Mouse (Mus musculus) frontal cortex, postnatal 25 days (tissue): ENCODE data around the gene Smim5.

Source experiments
- DNase-seq, 2 experiments: peaks; one replicate each; pipeline ENCODE4 v3.0.0; 2022; ENCODE audit warnings: low spot score in 2 of 2

Gene Smim5

DNA sequence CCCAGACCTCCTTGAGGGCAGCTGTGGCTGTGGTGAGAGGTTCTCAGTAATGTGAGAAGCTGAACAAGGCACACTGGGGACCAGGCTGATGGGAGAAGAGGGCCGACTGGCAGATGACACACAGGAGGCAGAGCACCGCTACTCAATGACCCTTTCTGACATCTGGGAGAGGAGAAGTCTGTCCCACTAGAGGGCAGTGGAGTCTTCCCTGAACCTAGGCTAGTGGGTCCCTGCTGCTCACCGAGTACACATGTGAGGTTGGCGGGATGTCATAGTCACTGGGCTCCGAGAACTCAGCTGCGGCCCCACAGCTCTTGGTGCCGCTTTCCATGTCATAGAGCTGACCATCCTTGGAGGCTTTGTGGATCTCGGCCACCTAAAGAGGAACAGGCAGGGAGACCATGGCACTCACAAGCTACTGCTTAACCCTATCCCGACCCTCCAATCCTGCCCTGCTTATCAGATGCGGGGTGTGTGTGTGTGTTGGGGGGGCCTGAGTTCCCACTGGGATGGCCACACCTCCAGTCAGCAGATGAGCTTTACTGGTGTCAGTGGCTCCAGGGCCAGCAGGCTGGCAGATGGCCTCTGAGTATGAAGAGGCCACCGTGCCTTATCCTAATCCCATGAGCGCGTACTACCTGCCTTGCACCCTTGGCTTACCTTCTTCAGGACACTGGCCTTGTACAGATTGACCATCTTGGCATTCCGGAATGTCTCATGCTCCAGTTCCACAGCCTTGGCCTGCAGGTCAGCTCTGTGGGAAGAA lies 4.8 kb upstream of the Smim5 start:
- no peak for DNase-seq

DNA sequence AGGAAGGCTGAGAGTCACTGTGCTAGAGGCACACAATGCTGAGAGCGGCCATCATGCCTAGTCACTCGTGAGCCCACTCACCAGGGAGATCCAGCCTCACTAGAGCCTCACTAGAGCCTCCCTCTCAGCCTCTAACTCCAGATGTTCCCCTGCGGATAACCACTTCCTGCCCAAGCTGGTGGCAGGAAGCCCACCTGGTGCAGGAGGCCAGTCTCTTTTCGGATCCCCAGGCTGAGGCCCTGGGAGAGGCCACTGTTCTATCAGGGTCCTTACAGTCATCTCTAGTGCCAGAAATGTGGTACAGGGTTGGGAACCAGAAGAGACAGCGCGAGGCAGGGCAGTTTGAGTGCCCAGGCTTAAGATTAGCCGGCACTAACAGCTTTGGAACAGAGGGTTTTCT lies 1.3 kb upstream of the Smim5 start:
- no peak for DNase-seq

DNA sequence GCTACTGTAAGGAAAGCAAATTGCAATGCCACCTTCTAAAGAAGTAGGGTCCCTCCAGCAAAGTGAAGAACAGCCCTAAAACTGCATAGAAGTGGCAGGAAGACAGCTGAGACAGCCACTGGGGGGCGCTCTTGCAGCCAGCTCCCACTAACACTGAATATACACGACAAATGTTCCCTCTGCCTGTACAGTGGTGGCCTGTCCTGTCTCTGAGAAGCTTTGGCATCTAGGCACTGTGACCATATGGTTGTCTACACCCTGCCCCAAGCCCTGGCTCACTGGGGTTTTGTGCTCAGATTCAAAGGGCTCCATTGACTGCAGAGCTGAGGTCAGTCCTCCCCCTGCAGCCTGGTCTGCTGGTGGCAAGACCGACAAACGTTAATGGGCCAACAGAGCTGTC lies 880 bp upstream of the Smim5 start:
- DNase-seq: peak in 1 of 2 experiments; percentile 8

DNA sequence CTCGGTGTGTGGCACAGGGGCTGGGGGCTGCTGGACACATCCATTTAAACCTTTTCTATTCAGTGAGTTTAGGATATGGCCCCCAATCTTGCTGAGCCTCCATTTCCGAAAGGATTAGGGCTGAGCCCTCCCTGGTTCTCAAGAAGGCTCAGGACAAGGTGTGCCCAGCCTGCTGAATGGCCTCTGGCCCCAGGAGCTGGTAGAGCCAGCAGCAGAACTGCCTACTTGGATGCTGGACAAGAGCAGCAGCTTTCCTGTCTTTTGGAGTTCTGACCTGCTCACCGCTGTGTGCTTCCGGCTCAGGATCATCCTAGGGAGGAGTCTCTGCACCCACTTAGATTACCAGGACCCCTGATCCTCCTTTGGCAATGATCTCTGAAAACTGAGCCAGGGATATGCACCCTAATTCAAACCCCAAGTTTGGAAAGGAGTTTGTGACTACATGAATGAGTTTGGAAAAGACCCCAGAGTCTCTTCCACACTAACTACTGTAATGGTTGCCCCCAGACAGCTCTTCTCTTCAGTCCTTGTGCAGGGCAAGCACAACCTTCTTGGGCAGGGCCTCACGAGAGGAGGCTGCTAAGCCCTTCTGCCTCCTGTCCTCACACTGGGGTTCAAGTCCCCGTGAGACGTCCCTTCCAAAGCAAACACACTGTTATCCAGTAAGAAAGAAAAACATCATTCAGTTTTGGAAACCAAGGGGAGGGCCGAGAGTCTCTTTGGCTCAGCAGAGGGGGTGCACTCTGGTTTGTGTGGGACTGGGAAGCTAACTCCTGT lies 983 bp downstream of the Smim5 start:
- DNase-seq: no peak

DNA sequence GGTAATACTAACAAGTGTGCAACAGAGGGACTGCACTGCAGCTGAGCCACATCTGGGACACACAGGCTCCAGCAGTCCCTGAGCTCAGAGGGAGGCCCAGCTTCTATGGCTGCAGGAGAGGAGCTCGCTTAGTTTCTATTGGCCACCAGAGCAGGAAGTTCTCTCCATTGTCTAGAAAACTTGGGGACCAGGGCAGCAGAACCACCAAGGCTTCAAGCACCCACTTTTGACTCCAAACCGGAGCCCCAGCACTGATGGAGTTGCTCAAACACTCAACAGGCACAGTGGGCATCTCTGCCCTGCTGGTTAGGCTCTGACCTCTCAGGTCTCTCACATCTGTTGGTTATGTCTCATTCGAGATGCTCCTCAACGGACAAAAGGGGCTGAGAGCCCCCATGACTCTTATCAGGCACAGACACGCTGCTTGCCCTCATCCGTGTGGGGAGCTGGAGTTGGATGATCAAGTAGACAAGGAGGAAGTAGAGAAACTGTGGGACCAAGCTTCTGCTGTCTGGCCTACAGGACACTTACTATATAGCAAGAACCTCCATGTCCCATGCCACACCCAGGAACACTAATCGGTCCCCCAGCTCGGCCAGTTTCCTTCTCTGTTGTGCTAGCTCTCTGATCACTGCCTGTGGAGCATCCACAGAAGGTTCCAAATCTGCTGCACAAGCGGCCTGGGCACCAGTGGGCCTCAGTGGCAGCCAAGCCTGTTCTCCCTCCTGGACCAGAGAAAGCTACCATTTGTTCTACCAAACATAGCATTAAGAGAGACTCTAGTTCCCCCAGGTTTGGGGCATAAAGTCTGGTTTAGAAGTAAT lies 1.8 kb downstream of the Smim5 start:
- DNase-seq: no peak

DNA sequence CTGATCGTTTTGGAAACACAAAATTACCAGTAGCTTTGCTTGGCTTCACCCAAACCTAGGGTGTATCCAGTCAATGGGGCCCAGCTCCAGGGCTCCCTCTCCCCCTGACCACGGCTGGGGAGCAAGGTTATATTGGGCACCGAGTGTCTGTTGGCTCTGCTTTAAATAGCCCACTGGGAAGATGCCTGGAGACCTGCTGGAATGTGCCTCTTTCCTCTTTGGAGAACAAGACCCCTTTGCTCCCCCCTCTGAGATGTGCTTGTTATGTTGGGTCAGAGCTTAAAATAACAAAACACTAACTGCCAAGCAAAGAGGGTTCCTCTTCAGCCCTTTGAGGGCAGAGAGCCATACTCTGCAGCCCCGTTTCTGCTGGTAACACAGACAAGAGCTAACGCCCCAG lies 2.4 kb downstream of the Smim5 start:
- no peak for DNase-seq

DNA sequence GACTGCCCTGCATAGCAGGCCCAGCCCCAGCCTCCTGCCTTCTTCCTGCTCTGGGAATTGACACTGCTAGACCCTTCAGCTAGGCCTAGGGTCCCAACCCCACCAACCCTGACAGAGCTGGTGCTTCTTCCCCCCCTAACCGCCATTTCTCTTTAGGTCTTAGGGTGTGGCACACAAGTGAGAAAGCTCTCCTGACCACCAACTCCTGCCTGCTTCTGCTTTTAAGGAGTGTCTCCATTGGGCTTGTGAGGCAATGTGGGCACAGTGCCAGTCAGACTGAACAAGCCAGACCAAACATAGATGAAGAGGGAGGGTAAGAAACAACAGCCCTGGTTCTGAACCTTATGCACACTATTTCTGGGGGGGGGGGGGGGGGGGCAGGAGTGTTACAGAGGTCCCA lies 3.1 kb downstream of the Smim5 start:
- DNase-seq: no peak

DNA sequence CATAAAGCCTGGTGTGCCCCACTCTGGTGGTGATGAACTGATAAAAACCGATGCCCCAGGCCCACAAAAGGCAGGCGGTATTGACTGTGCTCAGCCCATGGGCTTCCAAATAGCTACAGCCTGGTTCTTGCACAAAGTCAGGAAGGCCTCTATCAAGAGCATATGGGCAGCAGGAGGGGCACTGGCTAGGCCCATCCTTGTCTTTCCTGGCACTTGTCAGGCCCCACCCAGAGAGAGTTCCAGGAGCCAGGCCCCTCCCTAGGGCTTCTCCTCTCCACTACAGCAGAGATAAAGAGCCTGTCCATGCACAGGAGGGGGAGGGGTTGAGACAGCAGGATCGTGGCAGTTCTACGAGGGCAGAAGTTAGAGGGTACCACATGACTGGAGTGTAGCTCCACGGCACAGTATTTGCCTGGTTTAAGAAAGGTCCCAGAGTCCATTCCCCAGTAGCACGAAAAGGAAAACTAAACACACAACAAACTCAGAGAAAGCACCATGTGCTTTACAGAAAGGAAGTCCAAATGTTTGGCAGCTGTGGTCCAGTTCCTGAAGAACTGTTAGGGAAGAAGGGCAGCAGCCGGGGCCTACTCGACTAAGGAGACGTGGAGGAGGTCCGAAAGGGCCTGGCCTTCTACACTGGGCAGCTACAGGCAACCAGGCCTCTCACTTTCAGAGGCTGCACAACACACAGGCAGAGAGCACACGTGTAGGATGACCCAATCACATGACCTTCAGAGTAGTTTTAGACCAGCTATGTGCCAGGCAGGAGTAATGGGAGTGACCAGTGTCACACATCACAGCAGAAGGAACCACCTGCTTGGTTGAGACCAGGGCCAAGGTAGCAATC lies 3.8 kb downstream of the Smim5 start:
- DNase-seq: no peak

DNA sequence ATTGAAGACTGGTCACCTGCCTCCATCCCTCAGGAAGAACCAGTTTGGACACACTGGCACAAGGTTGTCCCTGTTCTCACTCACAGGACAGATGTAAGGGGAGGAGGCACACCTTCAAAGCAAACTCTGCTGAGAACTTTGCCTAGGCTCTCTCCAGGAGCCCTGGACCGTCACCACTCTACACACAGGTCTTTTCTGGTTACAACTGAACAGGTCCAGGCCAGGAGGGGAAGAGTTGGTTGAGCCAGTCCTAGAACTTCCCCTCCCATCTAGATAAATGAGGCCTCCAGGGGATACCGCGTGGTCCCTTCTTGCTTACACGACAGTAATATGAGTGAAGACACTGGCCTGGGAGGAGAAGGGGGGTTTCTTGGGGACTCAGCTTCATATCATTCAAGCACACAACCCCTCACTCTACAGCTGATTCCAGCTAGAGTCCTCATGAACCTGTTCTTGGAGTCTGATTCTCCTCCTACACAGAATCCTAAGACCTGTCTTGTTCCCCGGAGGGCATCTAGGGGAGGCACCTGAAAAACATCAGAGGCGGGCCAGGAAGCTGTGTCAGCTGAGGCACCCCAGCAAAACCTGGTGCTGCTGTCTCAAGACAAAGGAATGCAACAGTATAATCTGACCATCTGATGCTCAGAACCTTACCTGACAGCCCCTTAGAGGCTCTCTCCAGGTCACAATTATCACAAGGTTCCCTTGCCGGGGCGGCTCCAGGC lies 4.6 kb downstream of the Smim5 start:
- DNase-seq: no peak

DNA sequence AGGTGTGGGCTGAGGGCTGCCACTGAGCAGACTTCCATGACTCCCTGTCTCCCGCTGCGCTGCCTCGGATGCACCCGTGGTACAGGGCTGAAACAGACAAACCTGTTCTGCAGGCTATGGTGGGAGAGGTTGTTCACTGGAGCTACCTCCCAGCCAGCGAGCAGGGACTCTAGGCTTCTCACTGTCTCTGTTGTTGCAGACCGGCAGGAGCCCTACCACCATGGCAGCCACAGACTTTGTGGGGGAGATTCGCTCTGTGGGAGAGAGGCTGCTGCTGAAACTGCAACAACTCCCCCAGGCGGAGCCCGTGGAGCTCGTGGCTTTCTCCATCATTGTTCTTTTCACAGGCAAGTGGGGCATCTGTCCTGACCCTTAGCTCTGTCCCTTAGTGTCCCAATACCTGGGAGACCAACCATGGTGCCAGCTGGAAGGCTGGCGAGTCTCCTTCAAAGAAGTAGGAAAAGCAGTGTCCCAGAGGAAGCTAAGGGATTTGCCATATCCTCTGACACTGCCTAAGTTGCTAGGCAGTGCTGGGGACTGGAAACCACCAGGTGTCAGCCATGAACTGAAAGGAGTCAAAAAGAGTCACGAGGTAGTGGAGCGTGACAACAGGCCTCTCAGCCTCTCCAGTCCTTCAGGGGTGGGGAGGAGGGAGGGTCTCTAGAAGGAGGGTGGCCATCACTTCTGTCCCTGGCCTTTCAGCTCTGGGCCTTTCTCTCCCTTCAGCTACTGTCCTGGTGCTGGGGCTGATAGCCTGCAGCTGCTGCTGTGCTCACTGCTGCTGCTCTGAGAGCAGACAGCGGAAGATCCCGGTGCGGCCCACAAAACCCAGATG lies 5.4 kb downstream of the Smim5 start:
- DNase-seq: peak in 1 of 2 experiments; percentile 17

DNA sequence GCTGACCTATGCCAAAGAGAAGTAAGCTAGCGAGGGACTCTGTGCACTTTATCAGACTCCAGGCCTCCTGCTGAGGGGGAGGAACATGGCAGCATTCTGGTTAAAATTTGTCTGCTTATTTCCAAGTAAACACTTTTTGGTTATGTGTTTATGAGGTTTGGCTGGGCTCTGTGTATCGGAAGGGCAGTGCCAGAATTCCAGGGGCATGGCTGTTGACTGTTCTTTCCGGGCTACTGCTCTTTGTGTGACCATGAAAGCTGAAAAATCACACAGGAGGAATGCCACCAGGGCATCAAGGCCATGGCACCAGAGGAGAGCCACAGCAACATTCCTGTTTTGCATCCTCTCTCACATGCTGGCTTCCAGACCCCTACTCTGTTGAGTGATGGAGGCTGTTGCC lies 6.3 kb downstream of the Smim5 start:
- no peak for DNase-seq

DNA sequence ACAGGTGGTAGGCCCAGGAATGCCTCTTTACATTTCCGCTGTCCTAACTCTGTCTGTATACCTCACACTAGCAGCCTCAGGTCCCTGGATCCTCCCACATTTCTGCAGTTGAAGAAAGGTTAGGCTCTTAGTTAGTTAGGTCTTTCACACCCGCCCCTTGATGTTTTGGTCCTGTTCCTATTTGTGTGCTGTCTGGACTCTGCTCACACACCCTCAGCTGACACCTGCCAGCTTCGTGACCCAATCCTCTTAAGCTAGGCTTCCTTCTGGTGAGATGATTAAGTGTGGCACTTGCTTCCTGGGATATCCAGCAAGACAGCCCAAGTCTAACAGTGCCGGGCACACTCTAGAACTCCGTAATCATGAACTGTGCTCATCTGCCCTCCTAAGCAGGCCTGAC lies 6.8 kb downstream of the Smim5 start:
- DNase-seq: no peak

DNA sequence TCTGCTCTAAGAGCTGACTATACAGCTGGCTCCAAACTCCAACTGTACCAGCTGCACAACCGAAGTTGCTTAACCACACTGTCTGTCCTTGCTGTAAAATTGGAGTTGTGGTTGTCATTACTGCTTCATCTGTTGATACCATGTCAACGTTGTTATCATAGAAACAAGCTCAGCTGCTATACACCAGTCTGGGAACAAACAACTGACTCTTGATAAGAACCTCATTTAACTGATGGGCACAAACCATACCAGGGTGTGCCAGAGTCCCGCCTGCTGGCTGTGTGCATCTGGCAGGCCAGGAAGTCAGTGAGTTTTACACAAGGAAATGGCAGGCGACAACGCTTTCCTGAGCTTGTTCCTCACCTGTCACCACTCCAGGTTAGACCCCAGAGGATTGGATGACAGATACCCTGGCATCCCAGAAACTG lies 11.4 kb downstream of the Smim5 start:
- no peak for DNase-seq

DNA sequence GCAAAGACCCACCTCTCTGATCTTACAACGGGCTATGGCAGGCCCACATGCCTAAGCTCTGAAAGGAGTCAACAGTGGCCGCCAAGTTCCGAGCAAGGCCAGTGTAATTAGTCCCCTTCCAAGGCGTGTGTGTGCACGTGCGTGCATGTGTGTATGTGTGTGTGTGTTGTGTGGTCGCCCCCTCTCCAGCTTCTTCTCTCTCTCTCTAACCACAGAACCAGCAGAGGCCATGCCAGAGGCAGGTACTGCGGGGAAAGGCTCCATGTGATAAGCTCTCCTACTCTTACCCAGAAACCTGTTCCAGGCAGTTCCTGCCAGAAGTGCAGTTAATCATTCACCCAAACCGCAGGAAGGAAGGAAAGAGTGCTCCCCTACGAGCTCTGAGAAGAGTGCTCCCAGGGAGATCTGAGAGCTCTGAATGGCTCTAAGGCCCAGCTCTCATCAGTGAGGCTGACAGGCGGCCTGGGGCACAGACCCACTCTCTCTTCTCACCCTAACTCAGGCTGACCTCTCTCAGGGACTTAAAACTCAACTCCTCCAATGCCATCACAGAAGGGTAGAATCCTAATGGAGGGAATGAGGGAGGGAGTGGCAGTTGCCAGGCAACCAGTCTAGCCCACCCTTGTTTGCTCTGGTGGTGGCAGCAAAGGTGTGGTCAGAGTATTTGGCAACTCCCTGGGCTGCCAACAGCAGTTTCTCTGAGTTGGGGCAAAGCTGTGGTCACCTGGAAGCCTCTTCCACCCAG lies 12.0 kb downstream of the Smim5 start, which contains the start of gene Smim6:
Smim6 (plus strand) TSS at position 386 of the 745 bp plus-strand sequence.
- no peak for DNase-seq

DNA sequence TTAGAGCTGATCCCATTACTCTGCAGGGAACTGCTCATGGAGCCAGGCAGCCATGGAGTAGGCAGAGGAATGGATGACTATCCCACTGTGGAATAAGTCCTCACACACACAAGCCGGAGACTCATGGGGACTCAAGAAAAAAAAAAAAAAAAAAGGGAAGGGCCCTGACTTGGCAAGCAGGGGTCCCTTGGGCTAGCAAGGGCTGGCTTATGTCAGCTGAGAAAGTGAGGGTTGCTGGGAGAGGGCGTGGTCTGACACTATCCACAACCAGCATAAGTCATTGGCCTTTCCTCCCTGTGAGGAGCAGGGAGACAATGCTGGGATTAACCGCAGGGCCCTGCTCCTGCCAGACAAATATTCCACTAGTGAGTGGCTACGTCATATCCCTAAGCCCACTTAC lies 16.8 kb downstream of the Smim5 start:
- no peak for DNase-seq

DNA sequence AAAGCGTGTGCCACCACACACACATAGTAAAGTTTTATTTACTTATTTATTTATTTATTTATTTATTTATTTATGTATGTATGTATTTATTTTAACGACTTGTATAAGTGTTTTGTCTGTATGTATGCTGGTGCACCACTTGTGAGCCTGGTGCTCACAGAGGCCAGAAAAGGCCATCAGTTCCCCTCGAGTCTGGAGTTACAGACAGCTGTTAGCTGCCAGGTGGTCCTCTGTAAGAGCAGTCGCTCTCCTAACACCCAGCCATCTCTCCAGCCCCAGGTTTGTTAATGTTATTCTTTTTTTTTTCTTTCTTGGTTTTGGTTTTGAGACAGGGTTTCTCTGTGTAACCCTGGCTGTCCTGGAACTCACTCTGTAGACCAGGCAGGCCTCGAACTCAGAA lies 18.9 kb downstream of the Smim5 start:
- DNase-seq: no peak

DNA sequence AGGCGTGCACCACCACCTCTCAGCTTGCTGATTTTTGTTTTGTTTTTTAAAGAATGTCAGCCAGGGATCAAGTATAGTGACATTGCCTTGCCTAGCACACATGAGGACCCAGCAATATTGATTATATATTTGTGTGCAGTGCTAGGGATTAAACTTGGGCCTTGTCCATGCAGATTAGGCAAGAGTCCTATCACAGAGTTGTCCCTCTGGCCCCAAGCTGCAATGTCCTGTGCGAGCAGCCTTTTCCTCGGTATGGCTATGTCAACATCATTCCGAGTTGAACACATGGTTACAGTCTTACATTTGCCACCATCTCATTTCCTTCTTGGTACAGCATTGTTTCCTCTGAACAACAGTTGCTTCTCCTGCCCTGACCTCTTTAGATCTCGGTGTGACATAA lies 19.3 kb downstream of the Smim5 start:
- no peak for DNase-seq

DNA sequence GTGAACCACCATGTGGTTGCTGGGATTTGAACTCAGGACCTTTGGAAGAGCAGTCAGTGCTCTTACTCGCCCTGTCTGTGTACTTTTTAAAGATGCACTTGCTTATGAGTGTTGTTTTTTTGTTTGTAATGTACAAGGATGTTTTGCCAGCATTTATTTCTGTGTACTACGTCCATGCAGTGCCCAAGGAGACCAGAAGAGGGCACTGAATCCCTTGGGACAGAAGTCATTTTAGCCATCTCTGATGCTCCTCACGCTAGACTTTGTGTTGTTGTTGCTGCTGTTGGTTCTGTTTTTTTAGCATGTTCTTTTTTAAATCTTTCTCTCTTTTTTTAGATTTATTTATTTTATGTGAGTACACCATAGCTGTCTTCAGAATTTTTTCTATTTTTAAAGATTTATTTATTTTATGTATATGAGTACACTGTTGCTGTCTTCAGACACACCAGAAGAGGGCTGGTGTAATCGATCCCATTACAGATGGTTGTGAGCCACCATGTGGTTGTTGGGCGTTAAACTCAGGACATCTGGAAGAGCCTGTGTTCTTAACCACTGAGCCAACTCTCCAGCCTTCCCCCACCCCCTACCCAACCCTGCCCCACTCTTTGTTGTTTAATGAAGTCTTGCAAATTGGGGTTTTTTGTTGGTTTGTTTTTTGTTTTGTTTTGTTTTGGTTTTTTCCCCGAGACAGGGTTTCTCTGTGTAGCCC lies 20.5 kb downstream of the Smim5 start:
- DNase-seq: no peak
